Mouse (Mus musculus) heart, postnatal 0 days (tissue): ENCODE data around the gene Prss21.

Source experiments
- CTCF ChIP-seq: IDR thresholded peaks from 2 replicates; pipeline ENCODE4 v1.5.1; 2016; ENCODE audit warnings: antibody characterized with exemption, control low read depth, low read depth
- EP300 ChIP-seq: IDR thresholded peaks from 2 replicates; pipeline ENCODE4 v1.6.1; 2016; ENCODE audit warnings: antibody characterized with exemption, low read depth

DNA sequence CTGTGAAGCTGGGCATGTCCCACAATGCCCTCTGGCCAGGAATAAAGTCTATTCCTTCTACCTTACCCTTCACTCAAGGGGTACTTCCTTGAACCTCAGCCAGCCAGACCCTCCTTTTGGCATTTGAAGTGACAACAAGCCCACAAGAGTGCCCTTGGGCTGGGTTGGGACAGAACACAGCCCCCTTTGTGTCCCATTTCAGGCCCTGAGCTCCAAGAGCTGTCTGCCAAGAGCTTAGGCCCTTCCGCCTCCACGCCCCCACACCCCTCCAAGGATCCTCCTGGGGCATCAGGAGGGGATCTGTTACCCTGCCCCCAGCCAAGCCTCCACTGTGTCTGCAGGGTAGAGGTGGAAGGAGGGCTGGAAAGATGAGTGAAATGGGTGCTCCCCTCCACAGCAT, 9.3 kb downstream of the Prss21 start:
- TF ChIP-seq EP300 (no peak), CTCF (no peak)
